Mouse (Mus musculus): ENCODE measurements at regions not wholly inside any gene's neighbourhood (a gene's known extent, or its start where the extent isn't known, plus 50 kb on each side); places are given as distances from the start of the nearest gene placed in this dataset.

GRCm38 (mm10) chr16:95776010-95776409 is 74.1 kb downstream of the Ets2 start:
- TF ChIP-seq POLR2A (IDR thresholded peaks at IDR 0.05; ENCODE audit: borderline replicate concordance, control insufficient read depth, low read depth, low read length) (no peak), CTCF (IDR thresholded peaks at IDR 0.05; ENCODE audit: control insufficient read depth, insufficient read depth, low read length) (no peak)

All from bone marrow, adult 2 months (tissue).